Mouse (Mus musculus): Measurements from ENCODE around the gene Syngap1.

The Syngap1 gene

GRCm38 (mm10) chr17:26936921-26937695 lies 3.9 kb upstream of the Syngap1 start:
- DNase-seq, result peak; percentile 70

GRCm38 (mm10) chr17:26937883-26938695 lies 3.0 kb upstream of the Syngap1 start:
- peak; percentile 60 for DNase-seq

GRCm38 (mm10) chr17:26938731-26939130 lies 2.3 kb upstream of the Syngap1 start:
- peak; percentile 82 for DNase-seq

GRCm38 (mm10) chr17:26939178-26939972 lies 1.7 kb upstream of the Syngap1 start, which contains the start of gene Cuta:
Cuta (minus strand) TSS chr17:26939569.
- peak; percentile 100 for DNase-seq

GRCm38 (mm10) chr17:26939973-26940300 lies 1.1 kb upstream of the Syngap1 start:
- no peak for DNase-seq

- DNase-seq, result no peak
Measured at GRCm38 (mm10) chr17:26941841-26942570, 953 bp downstream of the Syngap1 start.

GRCm38 (mm10) chr17:26945824-26946495 lies 4.9 kb downstream of the Syngap1 start:
- peak; percentile 50 for DNase-seq

- peak; percentile 86 for DNase-seq
Measured at GRCm38 (mm10) chr17:26946567-26946966, 5.5 kb downstream of the Syngap1 start.

- DNase-seq, result peak; percentile 65
Measured at GRCm38 (mm10) chr17:26947231-26948100, 6.4 kb downstream of the Syngap1 start.

- peak; percentile 68 for DNase-seq
Measured at GRCm38 (mm10) chr17:26948316-26949050, 7.4 kb downstream of the Syngap1 start.

GRCm38 (mm10) chr17:26949051-26949577 lies 8.1 kb downstream of the Syngap1 start:
- DNase-seq, result peak; percentile 67

- no peak for DNase-seq
Measured at GRCm38 (mm10) chr17:26949866-26950265, 8.8 kb downstream of the Syngap1 start.

GRCm38 (mm10) chr17:26950560-26951288 lies 9.7 kb downstream of the Syngap1 start:
- no peak for DNase-seq

- DNase-seq, result peak; percentile 61
Measured at GRCm38 (mm10) chr17:26951406-26951805, 10.4 kb downstream of the Syngap1 start.

GRCm38 (mm10) chr17:26951952-26952877 lies 11.2 kb downstream of the Syngap1 start:
- DNase-seq, result no peak

GRCm38 (mm10) chr17:26953201-26953600 lies 12.1 kb downstream of the Syngap1 start:
- no peak for DNase-seq

- no peak for DNase-seq
Measured at GRCm38 (mm10) chr17:26953726-26954125, 12.7 kb downstream of the Syngap1 start.

- no peak for DNase-seq
Measured at GRCm38 (mm10) chr17:26956309-26956708, 15.3 kb downstream of the Syngap1 start.

Data from cerebellum, adult 9-11 months (tissue).